Mouse (Mus musculus) monocyte, adult 2 months (primary cell): ENCODE measurements around the gene Hoxb2.

ENCODE experiments used
- DNase-seq, 2 experiments: peaks; one replicate each; pipeline ENCODE4 v3.0.0; 2022; ENCODE audit warnings: low spot score in 2 of 2, low read depth in 1 of 2

The Hoxb2 gene

GRCm38 (mm10) chr11:96334998-96335397, 15.3 kb upstream of the Hoxb2 start:
- no peak for DNase-seq

DNA sequence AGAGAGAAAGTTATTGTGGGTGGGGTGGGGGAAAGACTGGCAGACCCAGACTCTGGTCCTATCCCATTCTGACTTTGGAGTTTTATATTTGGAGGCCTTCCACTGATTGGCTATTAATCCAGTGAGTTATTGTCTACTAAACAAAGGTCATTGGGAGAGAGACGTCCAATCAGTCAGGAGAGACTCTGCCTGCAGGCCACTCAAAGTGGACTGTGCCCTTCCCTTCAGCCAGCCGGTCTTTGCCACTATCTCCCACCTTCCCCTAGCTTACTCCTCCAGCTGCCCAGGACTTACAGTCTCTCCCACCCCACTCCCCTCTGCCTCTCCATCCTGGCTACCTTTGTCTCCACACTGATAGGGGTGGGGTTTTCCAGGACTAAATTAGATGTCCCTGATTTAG, 13.7 kb upstream of the Hoxb2 start:
- DNase-seq, result no peak

GRCm38 (mm10) chr11:96337026-96337425, 13.3 kb upstream of the Hoxb2 start:
- no peak for DNase-seq

- DNase-seq, result no peak
Measured at GRCm38 (mm10) chr11:96338957-96339855, 11.1 kb upstream of the Hoxb2 start.

DNA sequence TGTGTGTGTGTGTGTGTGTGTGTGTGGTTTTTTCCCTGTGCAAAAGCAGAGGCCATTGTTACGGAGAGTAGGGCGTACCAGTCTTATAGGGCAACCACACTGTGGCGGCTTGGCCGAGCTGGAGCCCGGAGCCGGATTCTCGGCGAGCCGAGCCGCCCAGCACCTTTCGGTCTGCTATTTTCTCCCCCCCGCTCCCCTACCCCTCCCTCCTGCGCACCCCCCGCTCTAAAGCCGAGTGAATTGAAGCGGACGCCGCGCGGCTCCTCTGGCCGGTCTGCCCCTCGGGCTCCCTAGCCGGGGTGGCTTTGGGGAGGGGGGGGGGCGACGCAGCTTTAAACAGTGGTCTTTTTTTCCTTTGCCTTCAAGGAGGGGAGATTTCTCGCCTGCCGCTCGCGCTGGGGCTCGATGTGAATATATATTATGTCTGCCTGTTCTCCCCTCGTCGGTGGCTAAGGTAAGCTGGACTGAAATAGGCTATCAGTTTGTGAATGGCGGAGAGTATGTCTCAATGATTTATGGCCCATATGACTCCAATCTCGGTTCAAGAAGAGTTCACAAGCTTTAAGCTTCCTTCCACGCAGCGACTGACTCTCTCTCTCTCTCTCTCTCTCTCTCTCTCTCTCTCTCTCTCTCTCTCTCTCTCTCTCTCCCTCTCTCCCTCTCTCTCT, 9.5 kb upstream of the Hoxb2 start:
- DNase-seq, result no peak

GRCm38 (mm10) chr11:96341701-96342575, 8.4 kb upstream of the Hoxb2 start:
- DNase-seq, result no peak

- DNase-seq, result no peak
Measured at GRCm38 (mm10) chr11:96342576-96342930, 7.8 kb upstream of the Hoxb2 start.

- no peak for DNase-seq
Measured at GRCm38 (mm10) chr11:96343206-96343745, 7.0 kb upstream of the Hoxb2 start.

GRCm38 (mm10) chr11:96344061-96344877, 6.1 kb upstream of the Hoxb2 start:
- no peak for DNase-seq

DNA sequence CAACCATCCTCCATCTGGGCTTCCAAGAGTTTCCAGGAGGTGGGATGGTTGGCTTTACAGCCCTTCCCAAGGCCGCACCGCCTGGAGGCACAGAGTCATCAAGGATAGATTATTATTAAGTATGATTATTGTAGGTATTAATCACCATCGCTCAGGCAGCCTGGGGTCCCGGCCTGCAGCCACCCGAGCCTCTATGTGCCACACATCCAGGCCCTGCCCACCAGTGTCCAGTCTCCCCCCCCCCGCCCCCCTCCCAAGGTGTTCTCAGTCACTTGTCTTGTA, 5.5 kb upstream of the Hoxb2 start:
- DNase-seq, result no peak

DNA sequence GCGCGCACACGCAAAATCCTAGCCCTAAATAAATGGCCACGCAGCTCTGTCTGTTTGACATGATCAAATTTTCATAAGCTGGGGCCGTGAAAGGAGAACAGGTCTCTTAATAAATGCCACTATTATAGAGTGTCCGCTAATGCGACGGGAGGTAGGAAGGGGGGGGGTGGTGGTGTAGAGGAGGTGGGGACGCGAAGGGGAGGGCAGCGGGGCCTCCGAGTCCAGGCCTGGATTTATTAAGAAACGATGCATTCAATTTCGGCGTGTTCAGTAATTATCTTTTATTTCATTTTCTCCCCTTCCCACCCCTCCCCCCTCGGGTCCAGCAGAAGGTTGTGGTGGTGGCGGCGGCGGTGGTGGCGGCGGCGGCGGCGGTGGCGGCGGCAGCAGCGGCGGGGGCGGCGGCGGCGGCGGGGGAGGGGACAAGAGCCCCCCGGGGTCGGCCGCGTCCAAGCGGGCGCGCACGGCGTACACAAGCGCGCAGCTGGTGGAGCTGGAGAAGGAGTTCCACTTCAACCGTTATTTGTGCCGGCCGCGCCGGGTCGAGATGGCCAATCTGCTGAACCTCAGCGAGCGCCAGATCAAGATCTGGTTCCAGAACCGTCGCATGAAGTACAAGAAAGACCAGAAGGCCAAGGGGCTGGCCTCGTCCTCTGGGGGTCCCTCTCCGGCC, 5.0 kb upstream of the Hoxb2 start:
- DNase-seq, result no peak

DNA sequence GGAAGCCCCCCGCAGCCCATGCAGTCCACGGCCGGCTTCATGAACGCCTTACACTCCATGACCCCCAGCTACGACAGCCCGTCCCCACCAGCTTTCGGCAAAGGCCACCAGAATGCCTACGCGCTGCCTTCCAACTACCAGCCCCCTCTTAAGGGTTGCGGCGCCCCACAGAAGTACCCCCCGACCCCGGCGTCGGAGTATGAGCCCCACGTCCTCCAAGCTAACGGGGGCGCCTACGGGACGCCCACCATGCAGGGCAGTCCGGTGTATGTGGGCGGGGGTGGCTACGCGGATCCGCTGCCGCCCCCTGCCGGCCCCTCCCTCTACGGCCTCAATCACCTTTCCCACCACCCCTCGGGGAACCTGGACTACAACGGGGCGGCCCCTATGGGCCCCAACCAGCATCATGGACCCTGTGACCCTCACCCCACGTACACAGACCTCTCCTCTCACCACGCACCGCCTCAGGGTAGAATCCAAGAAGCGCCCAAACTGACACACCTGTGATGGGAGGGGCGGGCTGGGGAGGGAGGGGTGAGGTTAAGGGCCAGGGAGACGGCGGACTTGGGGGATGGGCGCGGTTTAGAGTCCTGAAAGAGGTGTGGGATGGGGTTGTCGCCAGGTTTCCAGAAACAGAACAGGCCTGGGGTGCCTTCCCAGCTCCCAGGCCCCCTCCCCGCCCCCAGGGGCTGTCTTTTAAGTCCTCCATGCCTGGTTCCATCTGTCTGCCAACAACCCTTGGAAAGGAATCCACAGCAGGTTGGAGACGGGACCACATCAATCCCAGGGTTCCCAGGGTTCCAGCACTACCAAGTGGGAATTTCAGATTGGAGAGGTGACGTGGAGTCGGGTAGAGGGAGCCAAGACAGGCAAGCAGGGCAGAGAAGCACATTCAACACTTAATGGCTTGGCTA, 4.2 kb upstream of the Hoxb2 start:
- DNase-seq, result no peak

GRCm38 (mm10) chr11:96346916-96347520, 3.3 kb upstream of the Hoxb2 start:
- DNase-seq, result no peak

- no peak for DNase-seq
Measured at GRCm38 (mm10) chr11:96347717-96348116, 2.6 kb upstream of the Hoxb2 start.

GRCm38 (mm10) chr11:96348141-96348928, 2.0 kb upstream of the Hoxb2 start:
- DNase-seq, result no peak

DNA sequence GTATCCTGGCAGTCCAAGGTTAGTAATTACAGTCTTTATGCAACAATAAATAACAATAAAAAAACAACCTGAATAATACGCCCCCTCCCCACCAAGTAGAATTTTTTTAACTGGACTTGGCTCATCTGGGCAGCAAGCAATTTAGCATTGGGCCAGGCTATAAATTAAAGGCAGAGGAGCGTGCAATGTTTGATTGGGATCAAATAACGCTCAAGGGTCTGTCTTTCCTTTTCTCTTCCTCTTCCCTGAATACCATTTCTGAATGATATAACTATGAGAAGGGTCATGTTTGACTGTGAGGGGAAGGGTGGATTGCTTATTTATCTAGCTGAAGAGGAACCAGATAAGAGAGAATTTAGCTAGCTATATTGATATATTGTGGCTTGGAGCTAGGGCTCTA, 1.3 kb upstream of the Hoxb2 start:
- DNase-seq, result no peak

DNA sequence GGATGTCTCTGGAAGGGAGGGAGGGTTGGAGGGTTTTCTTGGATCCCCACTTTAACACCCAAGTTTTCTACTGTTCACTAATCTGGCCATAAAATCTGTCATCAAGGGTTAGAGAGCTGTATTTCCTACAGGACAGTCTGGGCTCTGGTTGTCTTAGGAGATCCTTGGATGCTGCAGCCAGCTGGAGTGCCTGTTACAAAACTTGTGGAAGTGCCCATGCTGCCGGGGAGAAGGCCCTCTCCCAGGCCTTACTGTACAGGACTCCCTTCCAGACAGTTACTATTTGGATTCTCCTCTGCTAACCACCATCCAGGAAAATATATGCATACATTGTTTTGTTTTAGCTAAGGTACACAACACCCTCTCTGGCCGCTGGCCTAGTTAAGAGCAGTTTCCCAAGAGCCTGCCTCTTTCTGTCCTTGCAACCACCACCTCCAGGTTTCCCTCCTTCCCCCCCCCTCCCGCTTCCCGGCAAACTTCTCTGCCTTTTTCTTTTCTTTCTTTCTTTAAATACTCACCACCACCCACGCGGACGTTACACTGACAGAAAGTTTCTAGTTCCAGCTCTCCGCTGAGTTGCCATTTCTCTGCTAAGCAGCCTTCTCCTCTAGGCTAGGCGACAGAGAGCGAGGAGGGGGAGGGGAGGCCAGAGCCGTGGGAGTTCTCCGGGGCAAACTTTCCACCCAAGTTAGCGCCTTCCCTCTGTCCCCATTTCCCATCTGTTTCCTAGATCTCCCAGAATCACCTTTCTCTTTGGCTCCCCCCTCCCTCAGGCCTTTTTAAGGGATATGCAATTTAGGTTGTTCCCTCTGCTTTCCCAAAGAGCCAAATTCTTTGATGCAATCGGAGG, 609 bp upstream of the Hoxb2 start:
- no peak for DNase-seq
